Mouse (Mus musculus): Measurements from ENCODE around the gene Iltifb. TPM values are rescaled to one million over a fixed set of nuclear protein-coding genes. Genes with fewer than 3 reads are reported as not detected.
"Not testable (repeated sequence)": the region's sequence is repeated elsewhere in the genome, so short reads cannot be mapped to it uniquely, and the experiment has no call there.

Iltifb gene
- total and polyA plus RNA-seq, 3 experiments, result not detected

- H3K27me3 ChIP-seq (ENCODE audit: control insufficient read depth in 1 of 2, insufficient read depth in 2 of 2, low read length in 2 of 2); H3K9ac ChIP-seq (ENCODE audit: control insufficient read depth, low read depth, low read length, poor library complexity, severe bottlenecking); H3K9me3 ChIP-seq (replicated peaks; ENCODE audit: insufficient read depth, low read length); H3K79me2 ChIP-seq (ENCODE audit: control insufficient read depth, insufficient read depth, low read length, poor library complexity); H3K36me3 ChIP-seq (ENCODE audit: control insufficient read depth in 1 of 2, insufficient read depth in 2 of 2, low read length in 2 of 2); DNase-seq (ENCODE audit: low read depth, low spot score); H3K27ac ChIP-seq (ENCODE audit: control insufficient read depth, low read depth, low read length); H3K4me3 ChIP-seq (ENCODE audit: control insufficient read depth in 1 of 2, insufficient read depth in 1 of 2, low read depth in 2 of 2, low read length in 2 of 2); H3K4me1 ChIP-seq (ENCODE audit: control insufficient read depth in 1 of 2, insufficient read depth in 2 of 2, low read length in 2 of 2): not testable (repeated sequence)
These were observed 32.0 kb upstream of the Iltifb start, which contains the start of gene Gm9040 for GRCm38 (mm10) chr10:118326869-118327268. Gm9040 (minus strand) TSS chr10:118326969.

- no peaks in the 10 kb centered on the region for H3K4me1 ChIP-seq (ENCODE audit: control insufficient read depth in 1 of 2, insufficient read depth in 2 of 2, low read length in 2 of 2)
- H3K27me3 ChIP-seq (ENCODE audit: control insufficient read depth in 1 of 2, insufficient read depth in 2 of 2, low read length in 2 of 2), result no peaks in the 10 kb centered on the region
- H3K9me3 ChIP-seq (replicated peaks; ENCODE audit: insufficient read depth, low read length), result no peaks in the 10 kb centered on the region
- H3K9ac ChIP-seq (ENCODE audit: control insufficient read depth, low read depth, low read length, poor library complexity, severe bottlenecking), result no peak overlapping the region
- no peak for DNase-seq (ENCODE audit: low read depth, low spot score)
- no peaks in the 10 kb centered on the region for H3K36me3 ChIP-seq (ENCODE audit: control insufficient read depth in 1 of 2, insufficient read depth in 2 of 2, low read length in 2 of 2)
- no peak overlapping the region for H3K27ac ChIP-seq (ENCODE audit: control insufficient read depth, low read depth, low read length)
- no peaks in the 10 kb centered on the region for H3K79me2 ChIP-seq (ENCODE audit: control insufficient read depth, insufficient read depth, low read length, poor library complexity)
- TF ChIP-seq ELF1 (IDR thresholded peaks at IDR 0.05; ENCODE audit: low read depth, low read length) (no peak), SMC3 (IDR thresholded peaks at IDR 0.05; ENCODE audit: low read depth, low read length) (no peak), GABPA (IDR thresholded peaks at IDR 0.05; ENCODE audit: low read depth, low read length) (no peak), POLR2A (IDR thresholded peaks at IDR 0.05; ENCODE audit: control insufficient read depth in 1 of 2, insufficient read depth in 1 of 2, low read depth in 1 of 2, low read length in 2 of 2, poor library complexity in 1 of 2) (no peak), MAX (IDR thresholded peaks at IDR 0.05; ENCODE audit: low read length) (no peak), EP300 (IDR thresholded peaks at IDR 0.05; ENCODE audit: low read depth in 1 of 2, low read length in 2 of 2) (no peak), POLR2AphosphoS2 (IDR thresholded peaks at IDR 0.05; ENCODE audit: low read length) (no peak), MYB (IDR thresholded peaks at IDR 0.05; ENCODE audit: low read depth, low read length) (no peak), E2F4 (IDR thresholded peaks at IDR 0.05; ENCODE audit: borderline replicate concordance, low read depth, low read length) (no peak), BHLHE40 (IDR thresholded peaks at IDR 0.05; ENCODE audit: borderline replicate concordance, low read depth, low read length) (no peak), USF1 (IDR thresholded peaks at IDR 0.05; ENCODE audit: low read depth, low read length) (no peak), MXI1 (IDR thresholded peaks at IDR 0.05; ENCODE audit: low read depth, low read length) (no peak), POLR2AphosphoS5 (IDR thresholded peaks at IDR 0.05; ENCODE audit: borderline replicate concordance, low read depth, low read length) (no peak), JUND (IDR thresholded peaks at IDR 0.05; ENCODE audit: low read depth, low read length) (no peak), CHD2 (IDR thresholded peaks at IDR 0.05; ENCODE audit: low read length) (no peak), ETS1 (IDR thresholded peaks at IDR 0.05; ENCODE audit: low read depth, low read length) (no peak), MEF2A (IDR thresholded peaks at IDR 0.05; ENCODE audit: extremely low read depth, insufficient replicate concordance, low read depth, low read length, poor library complexity, severe bottlenecking) (no peak), RCOR1 (IDR thresholded peaks at IDR 0.05; ENCODE audit: low read depth, low read length) (no peak), SIN3A (IDR thresholded peaks at IDR 0.05; ENCODE audit: low read length) (no peak), TAL1 (IDR thresholded peaks at IDR 0.05; ENCODE audit: low read length) (no peak)
- no peak overlapping the region for H3K4me3 ChIP-seq (ENCODE audit: control insufficient read depth in 1 of 2, insufficient read depth in 1 of 2, low read depth in 2 of 2, low read length in 2 of 2)
These were observed 24.2 kb upstream of the Iltifb start for GRCm38 (mm10) chr10:118319024-118319423.

GRCm38 (mm10) chr10:118302133-118302532, 7.3 kb upstream of the Iltifb start:
- not testable (repeated sequence) for H3K4me3 ChIP-seq (ENCODE audit: control insufficient read depth in 1 of 2, insufficient read depth in 1 of 2, low read depth in 2 of 2, low read length in 2 of 2)

GRCm38 (mm10) chr10:118283016-118283415, 11.8 kb downstream of the Iltifb start:
- H3K9me3 ChIP-seq (replicated peaks; ENCODE audit: insufficient read depth, low read length); DNase-seq (ENCODE audit: low read depth, low spot score); H3K4me1 ChIP-seq (ENCODE audit: control insufficient read depth in 1 of 2, insufficient read depth in 2 of 2, low read length in 2 of 2); H3K4me3 ChIP-seq (ENCODE audit: control insufficient read depth in 1 of 2, insufficient read depth in 1 of 2, low read depth in 2 of 2, low read length in 2 of 2); H3K79me2 ChIP-seq (ENCODE audit: control insufficient read depth, insufficient read depth, low read length, poor library complexity); H3K27ac ChIP-seq (ENCODE audit: control insufficient read depth, low read depth, low read length); H3K36me3 ChIP-seq (ENCODE audit: control insufficient read depth in 1 of 2, insufficient read depth in 2 of 2, low read length in 2 of 2); H3K9ac ChIP-seq (ENCODE audit: control insufficient read depth, low read depth, low read length, poor library complexity, severe bottlenecking); H3K27me3 ChIP-seq (ENCODE audit: control insufficient read depth in 1 of 2, insufficient read depth in 2 of 2, low read length in 2 of 2): not testable (repeated sequence)

More at GRCm38 (mm10) chr10:118302133-118302532, 7.3 kb upstream of the Iltifb start:
- H3K27me3 ChIP-seq (ENCODE audit: control insufficient read depth in 1 of 2, insufficient read depth in 2 of 2, low read length in 2 of 2); H3K9ac ChIP-seq (ENCODE audit: control insufficient read depth, low read depth, low read length, poor library complexity, severe bottlenecking); H3K27ac ChIP-seq (ENCODE audit: control insufficient read depth, low read depth, low read length); H3K79me2 ChIP-seq (ENCODE audit: control insufficient read depth, insufficient read depth, low read length, poor library complexity); H3K36me3 ChIP-seq (ENCODE audit: control insufficient read depth in 1 of 2, insufficient read depth in 2 of 2, low read length in 2 of 2); DNase-seq (ENCODE audit: low read depth, low spot score); H3K4me1 ChIP-seq (ENCODE audit: control insufficient read depth in 1 of 2, insufficient read depth in 2 of 2, low read length in 2 of 2); H3K9me3 ChIP-seq (replicated peaks; ENCODE audit: insufficient read depth, low read length): not testable (repeated sequence)

Data from MEL (cell line).